Mouse (Mus musculus) B cell, adult 62 days (primary cell): ENCODE measurements around the gene Phgr1. TPM values are rescaled to one million over a fixed set of nuclear protein-coding genes. Genes with fewer than 3 reads are reported as not detected.

Experiments used
- total RNA-seq: library from RNA; stranded (reverse); gene quantifications from 4 replicates; pipeline ENCODE4 v1.2.4, GENCODE M21; 2023

Phgr1 gene
- not detected in 4 replicates for total RNA-seq

DNA sequence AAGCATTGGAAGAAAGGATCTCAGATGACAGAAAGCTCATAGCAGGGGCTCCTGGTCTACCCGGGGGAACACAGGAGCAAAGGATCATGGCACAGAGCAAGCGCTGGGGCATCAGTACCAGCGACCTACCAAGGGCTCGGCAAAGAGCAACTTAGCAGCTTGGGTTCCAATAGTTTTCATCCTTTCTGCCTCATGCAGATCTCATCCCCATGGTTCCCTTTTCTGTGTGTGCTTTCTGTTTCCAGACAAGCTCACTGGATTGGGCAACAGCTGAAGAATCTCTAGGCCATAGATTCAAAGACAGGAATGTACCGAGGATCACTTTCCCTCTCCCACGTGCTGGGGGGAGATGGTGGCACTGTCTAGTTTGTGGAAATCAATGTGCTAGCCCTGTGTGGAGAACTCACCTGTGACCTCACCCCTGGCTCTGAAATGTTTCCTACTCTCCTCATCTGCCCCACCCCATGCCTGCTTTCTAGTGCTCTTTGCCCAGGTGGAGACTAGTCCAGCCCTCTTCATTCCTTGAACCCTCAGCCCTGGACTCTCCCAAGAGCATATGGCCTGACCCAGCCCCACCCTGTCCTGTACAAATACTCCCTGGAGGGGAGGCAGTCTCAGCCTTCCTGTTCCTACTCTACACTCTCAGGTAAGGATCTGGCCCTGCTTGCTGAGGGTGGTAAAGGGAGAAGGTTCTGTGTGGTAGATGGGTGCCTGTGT lies at the start of gene Phgr1:
Phgr1 (plus strand) TSS at position 612 of the 717 bp plus-strand sequence.

DNA sequence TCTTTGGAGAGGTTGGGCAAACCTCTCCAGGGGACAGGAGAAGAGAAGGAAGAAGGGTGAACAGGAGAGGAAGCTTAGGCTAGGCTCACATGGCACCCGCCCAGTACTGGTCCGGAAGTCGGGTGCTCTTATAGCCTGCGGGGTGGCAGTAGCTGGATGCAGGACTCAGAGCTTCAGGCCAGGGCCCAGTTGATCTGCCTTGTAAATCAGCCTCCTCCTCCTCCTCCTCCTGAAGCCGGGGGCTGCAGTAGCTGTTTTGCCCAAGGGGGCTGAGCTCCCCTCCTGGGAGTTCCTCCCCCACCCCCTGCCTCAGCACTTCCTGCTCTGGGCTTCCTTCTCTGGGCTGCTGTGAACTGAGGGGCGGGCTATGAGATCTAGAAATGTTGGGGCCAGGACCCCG lies 44.2 kb upstream of the Phgr1 start, which contains the start of gene Plcb2:
Plcb2 (minus strand) TSS at position 102 of the 400 bp plus-strand sequence.

DNA sequence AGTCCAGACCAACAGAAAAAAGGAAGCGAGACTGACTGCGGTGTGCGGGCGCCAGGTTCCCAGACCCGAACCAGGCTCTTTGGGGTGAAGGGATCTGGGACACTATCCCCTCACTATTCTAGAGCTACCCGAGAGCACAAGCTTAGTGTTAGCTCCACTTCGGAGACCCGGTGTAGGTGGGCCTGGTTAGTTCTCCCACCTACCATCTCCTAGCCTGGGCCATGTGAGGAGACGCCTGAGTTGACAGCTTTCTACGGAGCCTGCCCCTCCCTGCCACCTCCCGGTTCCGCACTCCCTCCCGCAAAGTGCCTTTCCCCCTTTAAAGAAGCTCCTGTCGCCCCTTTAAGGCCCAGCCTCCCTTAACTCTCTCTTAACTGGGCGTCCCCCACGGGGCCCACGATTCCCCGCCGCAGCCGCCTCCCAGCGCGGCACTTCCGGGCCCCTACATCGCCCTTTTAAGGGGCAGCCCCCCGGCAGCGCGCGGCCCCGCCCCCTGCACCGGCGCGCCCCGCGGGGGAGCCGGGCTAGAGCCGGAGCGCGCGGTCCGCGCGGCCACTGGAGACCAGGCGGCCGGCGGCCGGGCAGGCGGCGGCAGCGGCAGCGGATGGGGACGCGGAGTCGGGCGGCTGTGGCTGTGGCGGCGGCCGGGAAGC lies 27.2 kb upstream of the Phgr1 start, which contains the start of gene Inafm2:
Inafm2 (plus strand) TSS at position 527 of the 653 bp plus-strand sequence.

DNA sequence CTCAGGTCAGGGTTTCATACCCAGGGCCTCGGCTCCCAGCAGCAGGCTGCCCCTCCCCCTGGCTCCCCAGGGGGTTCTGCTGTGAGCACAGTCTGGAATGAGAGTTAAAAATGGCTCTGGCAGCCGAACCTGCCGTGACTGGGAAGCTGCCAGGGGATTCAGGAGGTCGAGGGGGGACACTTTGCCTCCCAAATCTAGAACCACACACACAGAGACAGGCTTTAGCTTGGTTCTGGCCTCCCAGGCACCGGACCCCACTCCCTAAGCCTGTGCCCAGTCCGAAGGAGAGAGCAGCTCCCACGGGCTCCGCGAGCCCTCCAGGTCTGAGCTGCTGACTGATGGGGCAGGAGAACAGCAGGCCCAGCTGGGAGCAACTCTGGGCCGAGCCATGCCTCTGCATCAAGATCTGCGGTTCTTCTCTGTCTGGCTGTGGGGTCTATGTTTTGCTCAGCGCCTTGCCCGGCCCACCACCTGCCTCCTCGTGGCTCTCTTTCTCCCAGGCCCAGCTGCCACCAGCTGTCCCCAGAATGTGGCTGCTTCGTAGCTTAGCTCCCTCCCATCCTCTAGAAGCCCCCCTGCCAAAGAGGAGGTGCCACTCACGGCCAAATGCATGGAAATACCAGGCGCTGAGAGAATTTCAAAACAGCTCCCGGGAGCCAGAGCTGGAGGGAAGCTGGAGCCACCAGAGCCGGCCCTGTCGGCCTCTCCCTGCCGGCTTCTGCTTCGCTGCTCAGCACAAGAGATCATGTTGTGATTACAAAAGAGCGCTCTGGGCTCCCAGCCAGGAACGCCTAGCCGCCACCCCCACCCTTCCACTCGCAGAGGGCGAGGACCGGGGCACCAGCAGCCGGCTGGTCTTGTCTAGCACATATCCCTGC lies 10.4 kb upstream of the Phgr1 start, which contains the start of gene Ccdc9b:
Ccdc9b (minus strand) TSS at position 756 of the 878 bp plus-strand sequence.

DNA sequence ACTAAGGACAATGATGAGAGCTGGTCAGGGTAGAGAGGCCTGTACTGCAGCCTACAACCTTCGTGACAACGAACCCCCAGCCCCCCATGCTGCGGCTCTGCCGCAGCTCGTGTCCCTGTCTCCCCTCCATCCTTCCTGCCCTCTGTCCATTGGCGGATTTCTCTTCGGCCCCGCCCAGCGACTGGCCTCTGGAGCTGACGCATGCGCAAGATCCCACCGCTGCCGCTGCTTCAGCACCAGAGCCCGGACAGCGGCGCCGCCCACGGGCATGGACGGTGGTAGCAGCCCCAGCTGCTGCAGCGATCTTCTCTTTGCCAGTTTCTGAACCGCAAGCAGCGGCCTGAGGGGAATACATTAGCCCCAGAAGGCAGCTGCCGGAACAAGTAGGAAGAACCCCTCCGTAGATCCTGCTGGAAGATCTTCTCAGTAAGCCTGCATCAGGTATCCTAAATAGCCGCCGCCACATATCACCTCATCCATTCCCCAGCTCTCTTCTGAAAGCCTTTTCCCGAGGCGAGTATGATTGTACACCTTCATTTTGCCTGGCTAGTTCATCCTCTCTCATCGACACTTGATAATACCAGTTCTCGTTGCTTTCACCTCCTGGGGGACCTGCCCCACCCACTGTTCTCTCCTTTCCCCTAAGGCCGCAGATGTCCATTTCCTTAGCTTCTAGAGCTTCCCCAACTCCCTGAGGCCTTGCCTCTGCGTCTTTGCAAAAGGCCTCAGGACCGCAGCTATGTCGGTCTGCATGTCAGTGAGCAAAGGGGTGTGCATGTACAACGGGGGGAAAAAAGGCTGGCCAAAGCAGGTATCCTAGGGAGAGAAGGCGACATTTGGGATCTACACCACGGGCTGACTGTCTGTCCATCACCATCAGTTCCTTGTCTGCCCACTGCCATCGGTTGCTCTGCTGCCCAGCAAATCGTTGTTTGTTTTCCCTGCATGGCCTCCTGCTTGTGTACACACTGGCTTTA lies 7.2 kb downstream of the Phgr1 start, which contains the start of gene Disp2:
Disp2 (plus strand) TSS at position 216 of the 977 bp plus-strand sequence.

DNA sequence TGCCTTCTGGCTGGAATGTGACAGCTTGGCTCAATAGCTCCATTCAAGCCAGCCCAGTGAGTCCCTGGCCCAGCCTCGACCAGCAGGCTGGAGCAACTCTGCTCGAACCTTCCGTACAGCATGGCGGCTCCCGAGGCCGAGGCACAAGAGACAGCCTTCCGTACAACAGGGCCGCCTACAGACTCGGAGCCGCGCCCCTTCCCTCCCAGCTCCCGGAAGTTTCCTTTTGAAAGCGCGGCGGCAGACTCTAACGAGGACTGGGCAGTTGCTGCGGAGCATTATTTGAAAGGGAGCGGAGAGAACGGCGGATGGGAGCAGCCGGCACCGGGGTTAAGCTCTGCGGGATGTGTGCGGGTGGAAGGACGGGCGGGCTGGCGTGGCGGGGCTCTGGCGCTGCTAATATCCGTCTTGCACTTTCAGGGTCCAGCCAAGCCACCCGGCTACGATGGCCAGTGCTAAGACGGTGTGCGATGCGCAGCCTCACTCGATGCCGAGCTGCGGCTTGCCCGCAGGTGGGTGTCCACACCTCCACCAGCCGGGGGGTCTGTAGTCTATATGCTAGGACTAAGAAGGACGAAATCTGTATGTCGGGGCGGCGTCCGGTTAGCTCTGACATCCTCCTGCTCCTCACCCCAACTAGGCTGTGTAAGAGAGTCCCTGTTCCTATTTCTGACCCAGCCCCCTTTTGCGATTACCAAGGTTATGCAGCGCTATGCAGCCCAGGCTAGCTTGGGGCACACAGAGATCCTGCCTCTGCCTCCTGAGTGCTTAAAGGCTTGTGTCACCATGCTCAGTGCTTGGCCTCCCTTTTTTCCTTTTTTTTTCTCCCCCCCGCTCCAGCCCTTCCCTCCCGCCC lies 41.6 kb downstream of the Phgr1 start, which contains the start of gene Knstrn:
Knstrn (plus strand) TSS at position 23 of the 856 bp plus-strand sequence.

Other genes with a start within 250 kb of the Phgr1 start
- 74.2 to 92.6 TPM (median 83.0 TPM) in 4 replicates for gene Bmf, start 223.1 kb upstream of the Phgr1 start, total RNA-seq
- 2.3 to 4.0 TPM (median 3.4 TPM) in 4 replicates for gene Bub1b, start 174.6 kb upstream of the Phgr1 start, total RNA-seq
- 2.2 to 10.1 TPM (median 4.0 TPM) in 4 replicates for gene Pak6, start 109.5 kb upstream of the Phgr1 start, total RNA-seq
- gene Ankrd63, start 68.8 kb upstream of the Phgr1 start, total RNA-seq = 0.46 to 0.88 TPM (median 0.69 TPM) in 4 replicates
- 96.3 to 113 TPM (median 107 TPM) in 4 replicates for gene Plcb2, start 44.3 kb upstream of the Phgr1 start, total RNA-seq
- gene Inafm2, start 27.0 kb upstream of the Phgr1 start, total RNA-seq = 19.0 to 21.6 TPM (median 20.0 TPM) in 4 replicates
- 0.12 to 0.33 TPM in 2 of 4 replicates, not detected in the others for gene Ccdc9b, start 10.1 kb upstream of the Phgr1 start, total RNA-seq
- gene Disp2, start 7.0 kb downstream of the Phgr1 start, total RNA-seq = not detected in 4 replicates
- gene Knstrn, start 41.2 kb downstream of the Phgr1 start, total RNA-seq = 7.1 to 11.5 TPM (median 8.9 TPM) in 4 replicates
- gene Ivd, start 89.2 kb downstream of the Phgr1 start, total RNA-seq = 80.1 to 89.7 TPM (median 85.3 TPM) in 4 replicates
- 50.3 to 60.1 TPM (median 57.5 TPM) in 4 replicates for gene Bahd1, start 127.6 kb downstream of the Phgr1 start, total RNA-seq
- 3.6 to 5.0 TPM (median 4.3 TPM) in 4 replicates for gene Chst14, start 153.7 kb downstream of the Phgr1 start, total RNA-seq